Mouse (Mus musculus) ZHBTc4 (cell line): Measurements from ENCODE around the gene Hexa.

ENCODE experiments used
- DNase-seq: peaks from one replicate; pipeline ENCODE4 v3.0.0-alpha.2; 2011; ENCODE audit warnings: low read depth, low spot score

The Hexa gene

DNA sequence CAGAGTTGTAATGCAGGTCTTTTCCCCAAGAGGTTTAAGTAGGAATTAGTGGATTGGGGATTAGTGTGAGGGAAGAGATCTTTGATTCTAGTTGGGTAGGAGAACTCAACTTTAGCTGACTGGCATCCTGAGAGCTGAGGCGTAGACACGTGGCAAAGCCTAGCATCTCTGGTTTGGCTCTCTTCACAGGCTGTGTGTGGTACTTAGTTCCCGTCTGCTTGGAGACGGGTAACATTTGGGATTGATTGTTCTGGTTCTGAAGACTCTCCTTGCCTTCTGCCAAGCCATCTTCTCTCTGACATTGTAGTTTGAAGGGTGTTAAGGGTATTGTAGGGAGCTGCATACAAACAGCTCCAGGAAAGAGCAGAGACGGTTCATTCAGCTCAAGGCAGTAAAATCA is 13.3 kb downstream of the Hexa start:
- no peak for DNase-seq

DNA sequence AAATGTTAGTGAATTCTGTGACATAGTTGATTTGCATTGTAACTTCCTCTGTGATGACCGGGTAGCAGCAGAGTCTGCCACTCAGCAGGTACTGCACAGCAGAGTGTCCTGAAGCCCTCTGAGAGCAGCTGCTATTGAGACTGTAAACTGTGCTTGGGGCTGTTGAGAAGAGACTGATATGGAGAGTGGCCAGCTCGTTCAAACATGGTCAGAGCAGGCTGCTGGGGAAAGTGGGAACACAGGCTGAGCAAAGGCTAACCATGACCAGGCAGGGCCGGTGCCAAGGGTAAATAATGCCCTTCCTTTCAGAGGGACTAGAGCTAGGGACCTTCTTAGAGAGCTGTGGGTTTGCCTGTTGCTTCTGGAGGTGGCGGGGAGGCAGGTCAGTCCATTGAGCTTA is 14.4 kb downstream of the Hexa start:
- no peak for DNase-seq

- DNase-seq = peak; percentile 96
These were observed 26.3 kb downstream of the Hexa start for GRCm38 (mm10) chr9:59565600-59565999.

DNA sequence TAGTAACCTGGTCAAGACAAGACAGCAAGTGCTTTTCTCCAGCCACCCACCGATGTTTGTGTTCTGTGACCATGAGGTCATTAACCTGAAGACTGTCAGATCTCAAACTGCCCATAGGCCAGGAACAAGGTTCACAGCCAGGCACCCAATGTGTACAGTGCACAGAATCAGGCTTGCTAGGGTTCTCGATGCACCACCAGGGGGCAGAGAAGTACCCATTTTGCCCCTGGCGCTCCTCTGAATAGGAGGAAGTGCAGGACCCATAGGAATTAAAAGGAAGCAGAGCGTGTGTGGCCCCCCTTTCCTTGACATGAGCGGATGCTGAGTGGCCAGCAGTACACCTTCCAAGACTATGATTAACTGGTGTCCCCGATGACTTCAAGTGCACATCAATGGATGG is 27.8 kb downstream of the Hexa start:
- DNase-seq = peak; percentile 89

DNA sequence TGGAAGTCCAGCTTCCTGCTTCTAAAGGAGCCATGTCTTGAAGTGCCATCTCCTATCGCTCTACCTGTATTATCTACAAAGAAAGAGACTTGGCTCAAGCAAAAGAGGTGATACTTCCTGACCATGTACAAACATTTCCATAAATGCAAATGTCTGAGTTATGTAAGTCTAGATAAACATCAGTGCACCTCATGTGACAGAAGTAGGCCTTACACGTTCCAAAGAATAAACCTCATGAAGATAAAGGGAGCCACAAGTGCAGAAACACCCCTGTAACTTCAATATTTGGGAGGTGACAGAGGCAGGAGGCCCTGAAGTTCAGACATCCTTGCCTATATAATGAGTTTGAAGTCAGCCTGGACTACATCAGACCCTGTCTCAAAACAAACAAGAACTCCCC is 32.5 kb downstream of the Hexa start:
- DNase-seq = no peak

- DNase-seq = no peak
These were observed 38.1 kb downstream of the Hexa start for GRCm38 (mm10) chr9:59577401-59577800.

DNA sequence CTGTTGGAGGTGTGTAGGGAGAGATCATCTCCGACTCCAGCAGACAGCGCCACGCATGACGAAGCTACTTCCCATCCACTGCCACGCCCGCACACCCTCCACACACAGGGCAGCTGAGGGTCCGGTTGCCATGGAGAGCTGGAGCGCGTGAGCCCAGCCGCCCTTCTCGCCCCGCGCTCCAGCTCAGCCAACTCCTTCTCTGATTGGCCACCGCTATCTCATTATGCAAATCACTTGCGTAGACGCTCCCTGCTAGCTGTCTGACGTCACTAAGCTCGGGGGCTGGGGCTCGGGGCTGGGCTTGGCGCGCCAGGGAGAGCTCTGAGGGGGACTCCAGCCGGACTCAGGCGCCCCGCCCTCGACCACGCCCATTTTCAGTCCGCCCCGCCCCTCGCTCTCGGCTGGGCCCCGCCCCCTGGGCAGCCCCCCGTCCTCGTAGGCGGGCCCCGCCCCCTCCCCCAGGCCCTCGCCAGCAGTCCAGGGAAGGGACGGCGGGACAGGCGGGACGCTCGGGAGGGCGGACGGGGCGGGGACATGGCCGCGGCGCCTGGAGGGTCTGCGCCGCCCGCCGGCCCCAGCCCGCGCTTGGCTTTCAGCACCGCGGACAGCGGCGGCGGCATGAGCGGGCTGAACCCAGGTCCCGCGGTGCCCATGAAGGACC is 38.6 kb downstream of the Hexa start, which contains the start of gene Celf6:
TSS of gene Celf6 (plus strand) at position 74 of the 661 bp plus-strand sequence.
- DNase-seq = peak; percentile 98

- no peak for DNase-seq
These were observed 39.1 kb downstream of the Hexa start for GRCm38 (mm10) chr9:59578505-59578867.

DNA sequence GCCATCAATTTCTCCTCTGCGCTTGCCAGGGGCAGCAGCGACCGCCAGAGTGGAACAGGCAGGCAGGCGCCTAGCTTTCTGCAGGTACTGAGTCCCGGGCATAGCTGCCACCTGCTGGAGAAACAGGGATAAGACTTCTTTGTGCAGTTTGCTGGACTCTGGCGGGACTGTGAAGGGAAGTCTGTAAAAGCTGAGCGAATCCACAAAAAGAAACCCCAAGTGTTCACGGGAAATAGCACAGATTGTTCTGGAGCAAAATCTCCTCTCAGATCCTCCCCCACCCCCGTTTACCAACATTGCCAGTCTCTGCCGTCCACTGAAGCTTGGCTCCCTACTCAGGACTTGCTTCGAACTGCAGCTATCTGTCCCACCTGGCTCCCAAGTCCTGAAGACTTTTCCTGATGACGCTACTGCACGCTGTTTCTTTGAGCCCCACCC is 45.5 kb downstream of the Hexa start:
- DNase-seq = peak; percentile 89

DNA sequence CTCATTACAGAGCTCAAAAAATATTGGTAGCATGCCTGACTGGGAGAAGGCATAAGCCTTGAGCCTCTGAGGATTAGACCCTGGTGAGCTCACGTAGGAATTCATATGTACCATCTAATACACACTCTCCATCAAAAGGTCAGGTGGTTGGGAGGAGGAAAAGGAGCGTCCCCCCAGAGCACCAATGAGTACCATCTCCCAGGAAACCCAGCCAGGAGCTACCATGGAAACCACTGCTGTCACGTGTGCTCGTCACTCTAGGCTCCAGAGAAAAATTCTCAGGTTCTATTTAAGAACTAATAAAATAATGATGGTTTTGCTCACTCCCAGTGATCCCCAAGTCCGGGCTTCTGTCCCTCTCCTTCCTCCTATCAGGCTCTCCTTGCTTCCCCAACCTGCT is 48.9 kb downstream of the Hexa start:
- DNase-seq = no peak

GRCm38 (mm10) chr9:59588710-59589671 is 49.7 kb downstream of the Hexa start:
- DNase-seq = peak; percentile 39

DNA sequence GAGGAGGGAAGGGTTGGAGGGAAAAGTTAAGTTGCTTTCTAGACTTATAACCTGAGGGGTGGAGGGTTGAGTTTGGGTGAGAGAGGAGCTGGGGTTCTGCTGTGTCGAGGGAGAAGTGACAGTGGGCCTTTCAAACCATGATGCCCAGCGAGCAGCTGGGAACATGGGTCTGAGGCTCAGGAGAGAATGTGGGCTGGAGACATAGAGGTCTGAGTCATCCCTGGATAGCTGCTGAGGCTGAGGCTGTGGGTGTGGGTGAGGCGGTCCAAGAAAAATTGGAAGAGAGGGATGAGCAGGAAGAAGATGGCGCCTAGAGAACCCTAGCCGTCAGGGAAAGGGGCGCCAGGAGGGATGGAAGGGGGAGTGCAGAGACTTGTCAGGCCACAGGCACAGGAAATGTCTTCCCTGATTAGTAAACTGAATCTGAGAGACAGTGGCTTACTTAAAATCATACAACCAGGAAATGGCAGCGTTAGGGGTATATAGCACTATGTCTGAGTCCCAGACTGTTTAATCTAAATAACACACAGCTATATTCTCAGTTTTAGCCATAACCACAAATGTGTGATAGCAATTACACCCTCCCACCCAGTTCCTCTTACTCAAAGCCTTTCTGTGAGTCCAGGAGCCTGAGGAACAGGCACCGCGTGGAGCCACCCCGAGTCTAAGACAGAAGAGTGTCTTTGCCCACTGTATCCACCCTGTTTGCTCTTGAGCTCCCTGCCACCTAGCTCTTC is 50.5 kb downstream of the Hexa start:
- DNase-seq = no peak

DNA sequence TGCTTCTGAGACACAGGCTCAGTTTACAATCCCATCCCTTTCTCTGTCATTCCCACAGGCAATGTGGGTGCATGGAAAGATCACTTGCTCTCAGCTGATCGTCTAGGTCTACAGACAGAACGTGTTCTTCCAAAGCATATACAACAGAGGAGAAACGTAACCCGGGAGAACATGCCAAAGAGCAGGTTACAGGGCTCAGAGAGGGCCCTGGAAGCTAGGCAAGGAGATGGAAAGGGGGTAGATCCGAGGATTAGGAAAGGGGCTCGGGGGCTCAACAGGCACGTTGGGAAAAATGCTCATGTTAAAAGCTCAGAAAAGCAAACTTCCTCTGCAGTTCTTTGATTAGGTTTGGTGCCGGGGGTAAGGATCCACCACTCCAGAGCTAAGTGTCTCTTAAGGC is 62.3 kb downstream of the Hexa start:
- DNase-seq = no peak

- no peak for DNase-seq
These were observed 66.6 kb downstream of the Hexa start for GRCm38 (mm10) chr9:59605967-59606366.

GRCm38 (mm10) chr9:59610950-59611349 is 71.6 kb downstream of the Hexa start:
- no peak for DNase-seq
